Mouse (Mus musculus): ENCODE results near the gene Fbxl13. TPM values are rescaled to one million over a fixed set of nuclear protein-coding genes. Genes with fewer than 3 reads are reported as not detected.

Gene Fbxl13
- polyA plus RNA-seq, 1 experiment from 2014 or later, result 0.20 TPM

DNA sequence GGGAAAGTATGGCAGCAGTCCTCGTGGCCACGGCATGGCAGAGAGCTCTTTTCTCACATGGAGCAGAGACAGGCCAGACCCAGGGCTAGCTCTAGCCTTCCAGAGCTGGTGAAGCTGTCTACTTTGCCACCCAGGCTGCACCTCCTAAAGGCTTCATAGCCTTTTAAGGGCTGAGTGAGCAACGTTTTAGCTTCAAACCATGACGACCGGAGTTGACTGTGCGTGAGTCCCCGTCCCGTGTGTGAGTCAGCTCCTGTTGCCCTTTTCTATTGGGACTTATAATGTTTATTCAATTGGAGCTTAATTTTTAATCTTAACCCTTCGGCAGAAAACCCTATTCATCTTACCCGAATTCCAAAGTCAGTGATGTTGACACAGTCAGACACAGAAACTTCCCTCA lies 145.3 kb downstream of the Fbxl13 start:
- Histone ChIP-seq H3K27me3 (replicated peaks) (no peaks in the 10 kb centered on the region), H3K9ac (no peak overlapping the region), H3K36me3 (no peaks in the 10 kb centered on the region), H3K4me3 (replicated peaks) (no peak overlapping the region), H3K4me1 (replicated peaks) (peaks cover 4% of the 10 kb centered on the region; the same call in 1 of the 2 replicates), H3K9me3 (no peaks in the 10 kb centered on the region), H3K27ac (no peak overlapping the region), H3K4me2 (replicated peaks) (no peak overlapping the region)
- WGBS, result 61% methylated on average over 10 of the region's 10 CpGs
- no peak for ATAC-seq

DNA sequence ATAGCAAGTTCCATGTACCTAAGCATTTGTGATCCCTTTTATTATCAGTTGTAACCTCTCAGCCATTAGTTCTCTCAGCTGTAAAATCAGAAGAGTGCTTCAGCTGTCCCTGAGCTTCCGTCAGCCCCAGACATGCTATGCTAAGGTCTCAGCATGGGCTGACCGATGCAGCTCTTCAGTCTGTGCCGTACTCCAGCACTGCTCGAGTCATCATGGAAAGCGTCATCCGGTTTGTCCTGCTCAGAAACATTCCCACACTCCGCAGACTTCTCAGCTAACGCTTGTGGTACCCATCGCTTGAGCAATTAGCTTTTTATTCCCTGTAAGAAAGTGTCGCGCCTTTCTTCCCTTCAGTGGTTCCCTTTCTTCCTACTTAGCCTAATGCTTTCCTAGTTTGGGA lies 146.5 kb downstream of the Fbxl13 start:
- Histone ChIP-seq H3K4me1 (replicated peaks) (peaks cover 4% of the 10 kb centered on the region; the same call in 1 of the 2 replicates), H3K9ac (no peak overlapping the region), H3K4me2 (replicated peaks) (no peak overlapping the region), H3K9me3 (no peaks in the 10 kb centered on the region), H3K4me3 (replicated peaks) (no peak overlapping the region), H3K27me3 (replicated peaks) (no peaks in the 10 kb centered on the region), H3K36me3 (no peaks in the 10 kb centered on the region), H3K27ac (no peak overlapping the region)
- ATAC-seq, result no peak
- 76% methylated on average over 11 of the region's 11 CpGs for WGBS

DNA sequence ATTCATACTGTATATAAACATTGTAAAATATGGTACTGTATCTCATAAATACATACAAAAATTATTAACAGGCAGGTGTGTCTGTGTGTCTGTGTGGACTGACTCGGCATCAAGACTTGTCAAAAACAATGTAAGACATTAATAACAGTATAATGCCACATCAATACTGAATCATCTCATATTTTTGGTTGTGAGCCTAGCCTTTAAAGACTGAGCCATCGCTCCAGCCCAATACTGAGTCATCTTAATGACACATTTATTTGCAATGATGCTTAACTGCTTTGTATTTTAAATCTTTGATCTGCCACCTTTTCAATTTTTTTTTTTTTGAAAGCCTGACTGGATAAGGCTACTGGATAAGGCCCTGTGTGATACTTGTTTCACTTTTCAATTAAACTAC lies 146.9 kb downstream of the Fbxl13 start:
- Histone ChIP-seq H3K27me3 (replicated peaks) (no peaks in the 10 kb centered on the region), H3K4me1 (replicated peaks) (peaks cover 4% of the 10 kb centered on the region; the same call in 1 of the 2 replicates), H3K9ac (no peak overlapping the region), H3K27ac (no peak overlapping the region), H3K4me3 (replicated peaks) (no peak overlapping the region), H3K9me3 (no peaks in the 10 kb centered on the region), H3K36me3 (no peaks in the 10 kb centered on the region), H3K4me2 (replicated peaks) (no peak overlapping the region)
- ATAC-seq, result no peak
- 72% methylated on average over 2 of the region's 2 CpGs for WGBS

DNA sequence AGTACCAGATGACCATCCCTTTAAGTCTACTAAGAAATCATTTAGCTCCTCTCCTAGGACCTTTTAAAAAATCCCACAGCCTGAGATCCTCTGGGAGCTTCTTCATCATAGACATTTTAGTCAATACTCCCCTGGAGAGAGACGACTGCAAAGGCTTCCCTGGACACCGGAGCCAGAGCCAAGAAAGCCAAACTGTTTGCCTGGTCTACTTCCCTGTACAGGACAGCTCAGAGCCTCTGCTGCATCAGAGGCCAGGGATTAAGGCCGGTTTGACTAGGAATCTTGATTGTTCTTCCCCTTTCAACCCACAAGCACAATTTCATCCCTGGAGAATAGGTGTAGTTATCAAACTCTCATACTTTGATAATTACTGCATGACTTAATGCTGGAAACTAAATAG lies 148.6 kb downstream of the Fbxl13 start:
- no peak overlapping the region for H3K27ac ChIP-seq
- H3K4me3 ChIP-seq (replicated peaks), result no peak overlapping the region
- ATAC-seq, result no peak
- no peak overlapping the region for H3K9ac ChIP-seq
- H3K36me3 ChIP-seq, result no peaks in the 10 kb centered on the region
- H3K4me1 ChIP-seq (replicated peaks), result peaks cover 4% of the 10 kb centered on the region; the same call in 1 of the 2 replicates
- no peaks in the 10 kb centered on the region for H3K9me3 ChIP-seq
- H3K27me3 ChIP-seq (replicated peaks), result no peaks in the 10 kb centered on the region
- H3K4me2 ChIP-seq (replicated peaks), result no peak overlapping the region
- 65% methylated on average over 3 of the region's 3 CpGs for WGBS

DNA sequence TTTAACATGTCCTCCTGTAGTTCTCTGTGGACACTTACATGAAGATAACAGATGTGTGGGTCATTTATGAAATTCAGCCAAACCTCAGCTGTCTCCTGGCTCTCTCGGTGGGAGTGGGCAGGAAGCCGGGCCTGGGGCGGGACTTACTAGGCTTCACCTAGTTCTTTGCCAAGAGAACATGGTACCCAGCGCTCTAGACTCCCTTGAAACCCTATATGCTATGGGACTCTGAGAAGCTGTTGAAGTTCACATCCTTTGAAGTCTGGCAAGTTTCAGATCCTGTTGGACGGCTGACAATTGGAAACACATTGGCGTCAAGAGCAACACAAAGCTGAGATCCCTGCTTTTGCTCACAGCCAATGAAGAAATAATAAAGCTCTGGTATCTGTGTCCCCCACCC lies 149.1 kb downstream of the Fbxl13 start:
- no peaks in the 10 kb centered on the region for H3K27me3 ChIP-seq (replicated peaks)
- 0 out of 2 replicates have a peak, but pooled peaks have one; percentile 34 for ATAC-seq
- 65% methylated on average over 6 of the region's 6 CpGs for WGBS
- H3K9me3 ChIP-seq, result no peaks in the 10 kb centered on the region
- 0 out of 2 replicates have a peak, but pooled peaks cover 4% of the 10 kb centered on the region for H3K4me1 ChIP-seq (replicated peaks)
- no peaks in the 10 kb centered on the region for H3K36me3 ChIP-seq
- H3K27ac ChIP-seq, result no peak overlapping the region
- H3K4me3 ChIP-seq (replicated peaks), result no peak overlapping the region
- no peak overlapping the region for H3K9ac ChIP-seq
- no peak overlapping the region for H3K4me2 ChIP-seq (replicated peaks)

DNA sequence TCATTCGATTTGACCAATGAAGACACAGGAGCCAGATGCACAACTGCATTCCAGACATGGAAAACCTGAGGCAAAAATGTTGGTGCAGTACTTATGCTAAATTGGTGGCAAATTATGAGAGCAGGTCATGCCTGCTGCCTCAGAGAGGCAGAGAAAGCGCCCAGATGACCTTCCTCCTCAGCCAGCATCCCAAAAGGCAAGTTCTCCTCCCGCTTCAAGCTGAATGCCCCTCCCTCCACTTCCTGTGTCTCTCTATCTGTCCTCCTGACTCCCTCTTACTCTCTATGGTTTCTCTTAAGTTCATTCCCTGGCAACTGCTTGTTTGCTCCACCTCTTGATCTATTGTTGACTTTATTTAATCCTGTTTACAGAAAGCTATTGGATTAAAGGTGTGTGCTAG lies 150.7 kb downstream of the Fbxl13 start:
- 57% methylated on average over 3 of the region's 3 CpGs for whole genome bisulfite sequencing
- H3K4me2 ChIP-seq (replicated peaks), result no peak overlapping the region
- H3K4me3 ChIP-seq (replicated peaks), result no peak overlapping the region
- H3K36me3 ChIP-seq, result no peaks in the 10 kb centered on the region
- no peak for ATAC-seq
- H3K27ac ChIP-seq, result no peak overlapping the region
- H3K9me3 ChIP-seq, result no peaks in the 10 kb centered on the region
- no peaks in the 10 kb centered on the region for H3K4me1 ChIP-seq (replicated peaks)
- no peaks in the 10 kb centered on the region for H3K27me3 ChIP-seq (replicated peaks)
- no peak overlapping the region for H3K9ac ChIP-seq

DNA sequence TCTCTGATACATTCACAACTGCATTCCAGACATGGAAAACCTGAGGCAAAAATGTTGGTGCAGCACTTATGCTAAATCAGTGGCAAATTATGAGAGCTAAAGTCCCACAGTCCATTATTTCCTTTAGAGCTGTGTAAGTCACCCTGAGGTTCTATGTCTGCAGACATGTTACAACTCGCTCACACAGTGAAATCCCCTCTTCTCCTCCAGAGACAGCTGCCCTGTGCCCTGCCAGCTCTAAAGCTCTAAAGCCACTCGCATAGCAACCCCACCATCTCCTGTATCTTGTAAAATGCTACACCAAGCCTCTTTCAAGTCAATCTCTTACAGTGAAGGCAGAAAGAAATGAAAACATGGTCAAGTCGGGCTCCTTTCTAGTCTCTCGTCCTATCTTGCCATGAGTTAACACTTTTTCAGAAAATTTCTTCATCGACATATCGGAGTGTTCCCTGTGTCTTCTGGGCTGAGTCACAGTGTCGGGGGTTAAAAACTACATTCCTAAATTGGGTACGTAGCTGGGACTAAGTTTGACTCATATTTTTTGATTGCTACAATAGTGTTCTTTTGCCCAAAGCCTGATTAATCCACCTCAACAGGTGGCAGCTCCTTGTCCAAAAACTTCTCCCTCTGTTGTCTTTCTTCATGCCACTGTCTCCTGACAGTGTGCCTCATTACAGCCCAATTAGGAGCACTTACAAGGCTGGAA lies 152.0 kb downstream of the Fbxl13 start:
- H3K4me2 ChIP-seq (replicated peaks), result no peak overlapping the region
- no peak overlapping the region for H3K27ac ChIP-seq
- H3K4me1 ChIP-seq (replicated peaks), result no peaks in the 10 kb centered on the region
- WGBS, result 89% methylated on average over 8 of the region's 8 CpGs
- H3K9me3 ChIP-seq, result no peaks in the 10 kb centered on the region
- H3K9ac ChIP-seq, result no peak overlapping the region
- H3K27me3 ChIP-seq (replicated peaks), result no peaks in the 10 kb centered on the region
- H3K36me3 ChIP-seq, result no peaks in the 10 kb centered on the region
- H3K4me3 ChIP-seq (replicated peaks), result no peak overlapping the region
- no peak for ATAC-seq

DNA sequence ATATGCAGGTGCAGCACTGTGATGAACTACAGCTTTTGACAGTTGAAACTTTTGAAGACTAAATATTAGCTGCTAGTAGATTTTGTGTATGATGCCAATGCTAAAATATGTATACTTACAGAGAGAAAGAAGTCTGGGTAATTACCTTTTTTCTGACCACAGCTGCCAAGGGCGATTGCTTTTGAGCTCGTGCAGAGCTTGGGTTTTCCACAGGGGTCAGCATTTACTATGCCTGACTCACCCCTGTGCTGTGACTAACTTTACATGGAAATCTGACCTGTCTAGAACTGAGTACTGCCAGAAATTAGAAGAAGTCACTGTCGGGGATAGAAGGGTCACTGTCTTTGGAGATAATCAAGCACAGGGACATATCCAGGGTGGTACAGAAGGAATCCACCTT lies 153.2 kb downstream of the Fbxl13 start:
- H3K9me3 ChIP-seq, result no peaks in the 10 kb centered on the region
- H3K4me1 ChIP-seq (replicated peaks), result no peaks in the 10 kb centered on the region
- H3K36me3 ChIP-seq, result no peaks in the 10 kb centered on the region
- ATAC-seq, result no peak
- 65% methylated on average over 3 of the region's 3 CpGs for WGBS
- no peaks in the 10 kb centered on the region for H3K27me3 ChIP-seq (replicated peaks)
- H3K4me2 ChIP-seq (replicated peaks), result no peak overlapping the region
- H3K4me3 ChIP-seq (replicated peaks), result no peak overlapping the region
- H3K9ac ChIP-seq, result no peak overlapping the region
- no peak overlapping the region for H3K27ac ChIP-seq

DNA sequence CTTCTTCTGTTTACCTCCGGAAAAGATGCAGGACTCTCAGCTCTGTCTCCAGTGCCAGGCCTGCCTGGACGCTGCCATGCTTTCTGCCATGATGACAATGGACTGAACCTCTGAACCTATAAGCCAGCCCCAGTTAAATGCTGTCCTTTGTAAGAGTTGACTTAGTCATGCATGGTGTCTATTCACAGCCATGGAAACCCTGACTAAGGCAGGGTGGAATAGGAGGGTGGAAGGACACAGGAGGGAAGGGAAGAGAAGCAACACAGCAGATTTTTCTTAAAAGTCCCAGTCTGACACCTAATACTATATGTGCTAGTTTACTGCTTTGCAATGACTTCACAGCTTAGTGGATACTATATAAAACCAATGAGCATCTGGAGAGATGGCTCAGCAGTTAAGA lies 154.0 kb downstream of the Fbxl13 start:
- WGBS, result 82% methylated on average over 2 of the region's 2 CpGs

DNA sequence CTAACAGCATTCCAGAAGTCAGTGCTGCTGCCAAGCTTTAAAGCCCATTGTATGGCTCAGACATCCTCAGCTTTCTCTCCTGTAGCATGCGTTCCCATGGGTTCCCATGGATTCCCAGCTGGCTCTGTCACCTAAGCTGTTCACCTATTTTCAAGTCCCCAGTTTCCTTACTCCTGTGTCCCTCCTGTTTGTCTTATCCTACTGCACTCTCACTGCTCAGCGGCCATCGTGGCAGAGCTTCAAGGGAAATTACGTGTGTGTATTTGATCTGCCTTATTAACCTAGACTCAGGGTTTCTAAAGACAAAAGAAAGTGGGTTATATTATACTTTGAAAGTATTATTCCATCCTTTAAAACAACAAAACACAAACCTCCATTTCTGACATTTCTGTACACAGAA lies 156.3 kb downstream of the Fbxl13 start:
- no peak for ATAC-seq
- H3K4me1 ChIP-seq (replicated peaks), result no peaks in the 10 kb centered on the region
- H3K27ac ChIP-seq, result 0 out of 2 replicates have a peak overlapping the region, but pooled peaks have one; percentile 3
- H3K4me2 ChIP-seq (replicated peaks), result no peak overlapping the region
- H3K27me3 ChIP-seq (replicated peaks), result no peaks in the 10 kb centered on the region
- WGBS, result 59% methylated on average over 4 of the region's 4 CpGs
- H3K36me3 ChIP-seq, result no peaks in the 10 kb centered on the region
- H3K9me3 ChIP-seq, result no peaks in the 10 kb centered on the region
- no peak overlapping the region for H3K4me3 ChIP-seq (replicated peaks)
- no peak overlapping the region for H3K9ac ChIP-seq

More for the DNA sequence above, 154.0 kb downstream of the Fbxl13 start:
- Histone ChIP-seq H3K36me3 (no peaks in the 10 kb centered on the region), H3K9me3 (no peaks in the 10 kb centered on the region), H3K4me1 (replicated peaks) (no peaks in the 10 kb centered on the region), H3K4me3 (replicated peaks) (no peak overlapping the region), H3K27ac (no peak overlapping the region), H3K27me3 (replicated peaks) (no peaks in the 10 kb centered on the region), H3K4me2 (replicated peaks) (no peak overlapping the region), H3K9ac (no peak overlapping the region)
- no peak for ATAC-seq

DNA sequence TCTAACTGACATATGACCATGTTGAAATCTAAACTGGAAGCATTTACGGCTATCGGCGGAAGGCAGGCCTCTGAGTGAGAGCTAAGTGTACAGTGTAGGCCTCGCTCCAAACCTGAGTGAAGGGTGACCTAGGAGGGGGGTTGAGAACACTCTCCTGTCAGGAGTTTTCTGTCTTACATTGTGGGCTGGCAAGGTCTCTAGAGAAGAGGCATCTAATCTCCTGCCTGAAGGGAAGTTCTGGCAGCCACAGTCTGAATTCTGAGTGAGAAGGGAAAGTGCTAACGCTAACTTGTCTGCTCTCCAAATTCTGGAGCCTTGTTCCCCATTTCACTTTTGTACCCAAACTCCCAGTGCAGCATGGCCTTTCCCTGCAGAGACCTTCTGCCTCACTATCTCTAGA lies 156.9 kb downstream of the Fbxl13 start:
- Histone ChIP-seq H3K4me1 (replicated peaks) (no peaks in the 10 kb centered on the region), H3K27ac (0 out of 2 replicates have a peak overlapping the region, but pooled peaks have one; percentile 3), H3K4me3 (replicated peaks) (no peak overlapping the region), H3K36me3 (no peaks in the 10 kb centered on the region), H3K4me2 (replicated peaks) (no peak overlapping the region), H3K9me3 (no peaks in the 10 kb centered on the region), H3K27me3 (replicated peaks) (no peaks in the 10 kb centered on the region), H3K9ac (no peak overlapping the region)
- no peak for ATAC-seq
- 86% methylated on average over 5 of the region's 5 CpGs for WGBS

DNA sequence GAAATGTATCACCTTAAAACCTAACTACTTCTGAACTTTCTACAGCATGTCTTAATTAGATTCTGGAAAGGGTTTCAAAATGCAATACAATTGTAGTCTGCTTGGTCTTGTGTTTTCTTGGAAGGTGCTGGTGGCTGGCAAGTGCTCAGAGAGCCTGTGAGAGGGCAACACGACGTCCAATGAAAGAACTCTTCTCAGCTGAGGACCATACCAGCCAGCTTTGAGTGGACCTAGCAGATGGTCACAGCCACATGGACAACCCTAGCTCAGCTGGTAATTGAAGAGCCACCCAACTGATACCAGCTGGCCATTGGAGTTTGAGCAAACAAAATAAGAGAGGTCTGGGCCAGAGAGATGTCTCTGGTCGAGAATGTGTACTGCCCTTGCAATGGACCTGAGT lies 157.7 kb downstream of the Fbxl13 start:
- Histone ChIP-seq H3K36me3 (no peaks in the 10 kb centered on the region), H3K27me3 (replicated peaks) (no peaks in the 10 kb centered on the region), H3K9me3 (no peaks in the 10 kb centered on the region), H3K4me2 (replicated peaks) (no peak overlapping the region), H3K9ac (no peak overlapping the region), H3K27ac (no peak overlapping the region), H3K4me1 (replicated peaks) (no peaks in the 10 kb centered on the region), H3K4me3 (replicated peaks) (no peak overlapping the region)
- 89% methylated on average over 3 of the region's 3 CpGs for WGBS
- no peak for ATAC-seq

DNA sequence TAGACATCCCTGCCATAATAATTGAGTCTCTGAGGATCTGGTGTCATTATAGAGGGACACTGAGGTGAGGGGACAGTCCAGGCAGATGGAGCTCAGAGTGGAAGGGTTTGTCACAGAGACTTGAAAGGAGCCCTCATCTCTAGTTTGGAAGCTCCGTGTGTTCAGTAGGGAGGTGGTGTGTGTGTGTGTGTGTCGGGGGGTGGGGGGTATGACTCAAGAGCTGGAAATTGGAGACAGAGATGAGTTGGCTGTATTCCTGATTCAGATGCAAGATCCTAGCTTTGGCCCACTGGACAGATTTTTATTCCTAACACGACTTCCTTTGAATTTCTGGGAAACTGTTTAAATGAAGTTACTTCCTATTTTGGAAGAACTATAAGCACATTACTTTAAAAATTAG lies 158.1 kb downstream of the Fbxl13 start:
- Histone ChIP-seq H3K9ac (no peak overlapping the region), H3K9me3 (no peaks in the 10 kb centered on the region), H3K36me3 (no peaks in the 10 kb centered on the region), H3K27me3 (replicated peaks) (no peaks in the 10 kb centered on the region), H3K4me1 (replicated peaks) (no peaks in the 10 kb centered on the region), H3K27ac (0 out of 2 replicates have a peak overlapping the region, but pooled peaks have one; percentile 27), H3K4me2 (replicated peaks) (no peak overlapping the region), H3K4me3 (replicated peaks) (no peak overlapping the region)
- ATAC-seq, result no peak
- WGBS, result 58% methylated on average over 3 of the region's 3 CpGs
